8 mouse cellular contexts compared by ENCODE assay signal in genomic region chr10:60346701-60347405, GRCm38 (mm10). TPM values are rescaled to one million over a fixed set of nuclear protein-coding genes. Genes with fewer than 3 reads are reported as not detected.
DNase-seq lines count a peak whose midpoint lies in the region; ATAC-seq and TF ChIP-seq lines count a peak whose summit lies in the region.

TSS of gene Vsir (plus strand) at chr10:60346851.

- TF ChIP-seq POLR2A in CH12.LX (IDR thresholded peaks at IDR 0.05; ENCODE audit: low read depth, low read length): peak; percentile 54; the same call in 1 of the 2 replicates

- no peaks in the 10 kb centered on the region for H3K79me2 ChIP-seq in CH12.LX (replicated peaks; ENCODE audit: control insufficient read depth, extremely low read depth, insufficient read depth, poor library complexity, severe bottlenecking)

- dilution Hi-C loops in CH12.LX (cut with MboI; ENCODE audit: extremely low pct_ligation_motif_present, extremely low pct_unique_long_range_greater_than_20kb, low sequenced_read_pairs): no loop called here

- under 1% methylated on average over 37 of the region's 37 CpGs for WGBS in forebrain, embryonic 14.5 days
- WGBS in large intestine, adult 2 months: 1% methylated on average over 37 of the region's 37 CpGs
- under 1% methylated on average over 37 of the region's 37 CpGs for WGBS in liver, embryonic 15.5 days (ENCODE audit: insufficient replicate concordance)
- 2% methylated on average over 37 of the region's 37 CpGs for WGBS in stomach, embryonic 16.5 days

- peak; percentile 40 for ATAC-seq in forebrain, embryonic 14.5 days
- ATAC-seq in liver, embryonic 15.5 days (ENCODE audit: insufficient read depth): peak; percentile 60
- peak; percentile 53; the same call in 1 of the 2 replicates for ATAC-seq in stomach, embryonic 16.5 days (ENCODE audit: insufficient read depth, low FRiP score)

- H3K4me1 ChIP-seq in CH12.LX (ENCODE audit: control insufficient read depth in 1 of 2, insufficient read depth in 2 of 2): peaks cover 21 to 52% of the 10 kb centered on the region in 2 experiments
- peaks cover 19% of the 10 kb centered on the region; the same call in 1 of the 2 replicates for H3K4me1 ChIP-seq in brown adipose tissue, adult 24 weeks (ENCODE audit: control insufficient read depth, insufficient read depth, insufficient read length, low read length)
- H3K4me1 ChIP-seq in forebrain, embryonic 14.5 days (ENCODE audit: control insufficient read depth, insufficient read depth, low read length): peaks cover 23% of the 10 kb centered on the region
- peaks cover 71% of the 10 kb centered on the region for H3K4me1 ChIP-seq in liver, embryonic 15.5 days (replicated peaks)
- peaks cover 51% of the 10 kb centered on the region for H3K4me1 ChIP-seq in stomach, embryonic 16.5 days (ENCODE audit: control insufficient read depth, insufficient read depth, low read length)

- peak; percentile 67 for TF ChIP-seq RAD21 in CH12.LX (IDR thresholded peaks at IDR 0.05; ENCODE audit: low read depth, low read length)

- peak within 1 kb of the TSS; percentile 73 for H3K4me2 ChIP-seq in CH12.LX (ENCODE audit: insufficient read depth, low read depth, poor library complexity, severe bottlenecking)
- peak within 1 kb of the TSS; percentile 43 for H3K4me2 ChIP-seq in forebrain, embryonic 14.5 days (ENCODE audit: low read length)
- H3K4me2 ChIP-seq in liver, embryonic 15.5 days: peak within 1 kb of the TSS; percentile 87
- H3K4me2 ChIP-seq in stomach, embryonic 16.5 days (ENCODE audit: low read depth, low read length): peak within 1 kb of the TSS; percentile 57

- intact Hi-C loops in heart, postnatal 14 days (cut with DNase I): loop anchor here (2.0 to 5.0 kb wide), 3 partner anchors 40 to 60 kb away; no protein-coding TSS in a partner anchor

- no peaks in the 10 kb centered on the region for H3K36me3 ChIP-seq in CH12.LX (replicated peaks in 1 of 2; ENCODE audit: control insufficient read depth in 1 of 2, insufficient read depth in 1 of 2, low read length in 1 of 2)
- no peaks in the 10 kb centered on the region for H3K36me3 ChIP-seq in forebrain, embryonic 14.5 days (ENCODE audit: control insufficient read depth, insufficient read depth, low read length)
- no peaks in the 10 kb centered on the region for H3K36me3 ChIP-seq in liver, embryonic 15.5 days (replicated peaks)
- H3K36me3 ChIP-seq in stomach, embryonic 16.5 days (ENCODE audit: control insufficient read depth, insufficient read depth, low read length): no peaks in the 10 kb centered on the region

- peak within 1 kb of the TSS; percentile 56 for H3K9ac ChIP-seq in CH12.LX (ENCODE audit: insufficient read depth, low read depth)
- H3K9ac ChIP-seq in forebrain, embryonic 14.5 days (ENCODE audit: low read length): no peak within 1 kb of the TSS
- peak within 1 kb of the TSS; percentile 82 for H3K9ac ChIP-seq in liver, embryonic 15.5 days
- H3K9ac ChIP-seq in stomach, embryonic 16.5 days (ENCODE audit: low read length): peak within 1 kb of the TSS; percentile 69

- in situ Hi-C loops in CH12.LX (cut with MboI; ENCODE audit: low pct_ligation_motif_present, low pct_unique_long_range_greater_than_20kb, low sequenced_read_pairs): no loop called here

- no peak within 1 kb of the TSS for H3K27ac ChIP-seq in CH12.LX (ENCODE audit: insufficient read depth, low read depth)
- peak within 1 kb of the TSS; percentile 91 for H3K27ac ChIP-seq in brown adipose tissue, adult 24 weeks (replicated peaks; ENCODE audit: low read depth, low read length)
- no peak within 1 kb of the TSS for H3K27ac ChIP-seq in forebrain, embryonic 14.5 days (ENCODE audit: low read depth, low read length)
- H3K27ac ChIP-seq in liver, embryonic 15.5 days (replicated peaks): peak within 1 kb of the TSS; percentile 94
- peak within 1 kb of the TSS; percentile 97 for H3K27ac ChIP-seq in stomach, embryonic 16.5 days (ENCODE audit: low read length)

- TF ChIP-seq CTCF in CH12.LX (conservative IDR thresholded peaks at IDR 0.05 in 1 of 2, IDR thresholded peaks at IDR 0.05 in 1 of 2; ENCODE audit: low read depth in 2 of 2, low read length in 2 of 2): peak; percentile 45 to 89

- peaks cover 18% of the 10 kb centered on the region for H3K27me3 ChIP-seq in CH12.LX (replicated peaks)
- H3K27me3 ChIP-seq in forebrain, embryonic 14.5 days (replicated peaks; ENCODE audit: control insufficient read depth, insufficient read depth, low read length): peaks cover 11% of the 10 kb centered on the region
- no peaks in the 10 kb centered on the region for H3K27me3 ChIP-seq in liver, embryonic 15.5 days
- 0 out of 2 replicates have a peak, but pooled peaks cover 3% of the 10 kb centered on the region for H3K27me3 ChIP-seq in stomach, embryonic 16.5 days (ENCODE audit: control insufficient read depth, insufficient read depth, low read length)

- peak; percentile 69 for DNase-seq in CH12.LX (ENCODE audit: extremely low read depth)
- DNase-seq in forebrain, embryonic 14.5 days (ENCODE audit: low spot score): peak; percentile 59
- DNase-seq in heart, postnatal 14 days: peak; percentile 94 to 95
- DNase-seq in large intestine, adult 2 months (ENCODE audit: low read depth, low spot score): no peak
- DNase-seq in neural tube, embryonic 10.5 days (ENCODE audit: extremely low spot score, low spot score): peak; percentile 82

- H3K4me3 ChIP-seq in CH12.LX (replicated peaks in 1 of 3; ENCODE audit: low read depth in 2 of 3, low read length in 2 of 3, poor library complexity in 1 of 3): peak within 1 kb of the TSS; percentile 48 to 75 (median 67)
- peak within 1 kb of the TSS; percentile 81 for H3K4me3 ChIP-seq in brown adipose tissue, adult 24 weeks (ENCODE audit: insufficient read depth, low read depth, low read length)
- peak within 1 kb of the TSS; percentile 13 for H3K4me3 ChIP-seq in forebrain, embryonic 14.5 days (ENCODE audit: low read depth, low read length)
- peak within 1 kb of the TSS; percentile 74 for H3K4me3 ChIP-seq in liver, embryonic 15.5 days (replicated peaks)
- H3K4me3 ChIP-seq in stomach, embryonic 16.5 days (replicated peaks; ENCODE audit: low read length): peak within 1 kb of the TSS; percentile 46

- no peak for TF ChIP-seq EP300 in CH12.LX (IDR thresholded peaks at IDR 0.05; ENCODE audit: low read length)

- H3K9me3 ChIP-seq in CH12.LX (replicated peaks; ENCODE audit: low read length): no peaks in the 10 kb centered on the region
- H3K9me3 ChIP-seq in forebrain, embryonic 14.5 days (replicated peaks; ENCODE audit: control insufficient read depth, low read length): no peaks in the 10 kb centered on the region
- H3K9me3 ChIP-seq in liver, embryonic 15.5 days (replicated peaks): no peaks in the 10 kb centered on the region
- no peaks in the 10 kb centered on the region for H3K9me3 ChIP-seq in stomach, embryonic 16.5 days (replicated peaks; ENCODE audit: control insufficient read depth, low read length)

TF ChIP-seq in CH12.LX, 34 proteins besides CTCF, POLR2A, EP300 and RAD21 (continues in another document):
- TF ChIP-seq CHD1 (IDR thresholded peaks at IDR 0.05; ENCODE audit: low read depth, low read length) (no peak), SIN3A (IDR thresholded peaks at IDR 0.05; ENCODE audit: low read length) (peak; percentile 75), MXI1 (IDR thresholded peaks at IDR 0.05; ENCODE audit: low read depth, low read length) (peak; percentile 56; the same call in 1 of the 2 replicates), JUN (IDR thresholded peaks at IDR 0.05; ENCODE audit: insufficient read depth, low read depth, low read length) (no peak), GABPA (IDR thresholded peaks at IDR 0.05; ENCODE audit: insufficient replicate concordance, low read depth, low read length) (no peak), ETS1 (conservative IDR thresholded peaks at IDR 0.05; ENCODE audit: low read depth, low read length) (no peak; the same call in 1 of the 2 replicates), NRF1 (IDR thresholded peaks at IDR 0.05; ENCODE audit: low read depth, low read length) (no peak), BHLHE40 (IDR thresholded peaks at IDR 0.05; ENCODE audit: low read depth, low read length) (peak; percentile 84), MYC (IDR thresholded peaks at IDR 0.05; ENCODE audit: low read depth, low read length) (no peak), IRF4 (IDR thresholded peaks at IDR 0.05; ENCODE audit: low read depth, low read length) (peak; percentile 74), ELF1 (IDR thresholded peaks at IDR 0.05; ENCODE audit: low read depth, low read length) (peak; percentile 61), KAT2A (IDR thresholded peaks at IDR 0.05; ENCODE audit: insufficient replicate concordance, low read length) (no peak), MEF2A (IDR thresholded peaks at IDR 0.05; ENCODE audit: borderline replicate concordance, low read depth, low read length) (peak; percentile 67; the same call in 1 of the 2 replicates), POLR2AphosphoS2 (IDR thresholded peaks at IDR 0.05; ENCODE audit: low read depth, low read length) (no peak), E2F4 (IDR thresholded peaks at IDR 0.05; ENCODE audit: insufficient replicate concordance, low read depth, low read length) (no peak), MAFK (IDR thresholded peaks at IDR 0.05; ENCODE audit: insufficient replicate concordance, low read length) (peak; percentile 48; the same call in 1 of the 2 replicates), CHD2 (IDR thresholded peaks at IDR 0.05; ENCODE audit: low read length) (peak; percentile 95), TCF12 (IDR thresholded peaks at IDR 0.05; ENCODE audit: low read depth, low read length) (peak; percentile 69; the same call in 1 of the 2 replicates), PAX5 (IDR thresholded peaks at IDR 0.05; ENCODE audit: low read length) (no peak), RCOR1 (conservative IDR thresholded peaks at IDR 0.05; ENCODE audit: low read depth, low read length) (peak; percentile 76; the same call in 1 of the 2 replicates), JUND (conservative IDR thresholded peaks at IDR 0.05; ENCODE audit: low read depth, low read length) (no peak), NELFE (IDR thresholded peaks at IDR 0.05; ENCODE audit: low read depth, low read length) (peak; percentile 68), TBP (conservative IDR thresholded peaks at IDR 0.05; ENCODE audit: low read depth, low read length) (no peak)

RNA-seq across cellular contexts. Expression of gene Vsir, which starts in this region (rescaled TPM):
- total RNA-seq in CH12.LX (2012; rRNA removed) (9.5 and 10.5 TPM in 2 replicates), CH12.LX (2014; rRNA removed) (5.5 and 6.3 TPM in 2 replicates)
- polyA plus RNA-seq in CH12.LX (2012; ENCODE audit: insufficient read length, low read depth): 3.6 and 4.7 TPM in 2 replicates
- 14.7 and 16.0 TPM in 2 replicates for polyA plus RNA-seq in brown adipose tissue, adult 24 weeks (2012; ENCODE audit: insufficient read depth, insufficient read length, missing spikeins)
- polyA plus RNA-seq in forebrain, embryonic 14.5 days (2014; fragmentation: Nextera tagmentation; extraction: Ambion mirVana): 2.1 and 2.3 TPM in 2 replicates
- total RNA-seq in heart, postnatal 14 days (2021): 10 to 100 TPM; 22.6 to 24.4 TPM
- polyA plus RNA-seq in large intestine, adult 2 months (2012; rRNA removed): 22.6 and 40.7 TPM in 2 replicates
- polyA plus RNA-seq in liver, embryonic 15.5 days (2015; fragmentation: Nextera tagmentation; extraction: Ambion mirVana): 11.0 and 11.4 TPM in 2 replicates
- 6.6 and 8.5 TPM in 2 replicates for polyA plus RNA-seq in stomach, embryonic 16.5 days (2015; fragmentation: Nextera tagmentation; extraction: Ambion mirVana)

Comparison
In these comparisons a context has a peak if more than half of its experiments do, and no peak if none do; other contexts are left out.
1. H3K27ac ChIP-seq: peak in brown adipose tissue, adult 24 weeks (single experiment), liver, embryonic 15.5 days (single experiment) and stomach, embryonic 16.5 days (single experiment); none in CH12.LX (single experiment) and forebrain, embryonic 14.5 days (single experiment).
2. H3K4me3 ChIP-seq: peak in every context shown above with its lines; median percentile 81 in brown adipose tissue, adult 24 weeks; 74 in liver, embryonic 15.5 days; 67 in CH12.LX; 46 in stomach, embryonic 16.5 days; 13 in forebrain, embryonic 14.5 days.
3. Peak in every context shown above with its lines, with median percentiles within 50 percentile points of each other: H3K4me2 ChIP-seq and ATAC-seq.